Comparison of ENCODE assay signal across 8 mouse cellular contexts in genomic region chr5:24908820-24909716, GRCm38 (mm10).
DNase-seq lines count a peak whose midpoint lies in the region; ATAC-seq and TF ChIP-seq lines count a peak whose summit lies in the region.

No protein-coding gene starts in this region.

- H3K27ac ChIP-seq in left cerebral cortex, adult 2 months, result peak overlapping the region; percentile 95
- H3K27ac ChIP-seq in forebrain, embryonic 13.5 days, result peak overlapping the region; percentile 95
- peak overlapping the region; percentile 97 for H3K27ac ChIP-seq in neural tube, embryonic 13.5 days (replicated peaks)

- 15% methylated on average over 13 of the region's 19 CpGs for WGBS in forebrain, embryonic 13.5 days
- 12% methylated on average over 15 of the region's 19 CpGs for WGBS in neural tube, embryonic 13.5 days

- no peaks in the 10 kb centered on the region for H3K36me3 ChIP-seq in forebrain, embryonic 13.5 days (ENCODE audit: poor library complexity, severe bottlenecking)
- 0 out of 2 replicates have a peak, but pooled peaks cover 7% of the 10 kb centered on the region for H3K36me3 ChIP-seq in neural tube, embryonic 13.5 days

- intact Hi-C loops in left cerebral cortex, adult 2 months (cut with DNase I), result loop anchor here (1.0 to 5.0 kb wide), 3 partner anchors 67 to 102 kb away; partner anchors contain the start of gene Rheb

- H3K27me3 ChIP-seq in forebrain, embryonic 13.5 days, result no peaks in the 10 kb centered on the region
- no peaks in the 10 kb centered on the region for H3K27me3 ChIP-seq in neural tube, embryonic 13.5 days

- TF ChIP-seq CTCF in left cerebral cortex, adult 2 months (IDR thresholded peaks at IDR 0.05), result peak; percentile 51

- peak overlapping the region; percentile 92 for H3K4me3 ChIP-seq in left cerebral cortex, adult 2 months
- peak overlapping the region; percentile 72 for H3K4me3 ChIP-seq in forebrain, embryonic 13.5 days
- H3K4me3 ChIP-seq in neural tube, embryonic 13.5 days, result peak overlapping the region; percentile 92

- H3K4me1 ChIP-seq in forebrain, embryonic 13.5 days, result peaks cover 23% of the 10 kb centered on the region
- peaks cover 17% of the 10 kb centered on the region for H3K4me1 ChIP-seq in neural tube, embryonic 13.5 days (replicated peaks)

- H3K4me2 ChIP-seq in forebrain, embryonic 13.5 days, result peak overlapping the region; percentile 77
- H3K4me2 ChIP-seq in neural tube, embryonic 13.5 days, result peak overlapping the region; percentile 70

- DNase-seq in left cerebral cortex, adult 2 months (ENCODE audit: extremely low spot score in 1 of 2, low spot score in 2 of 2), result no peak
- no peak for DNase-seq in left cerebral cortex, adult 18-20 months (ENCODE audit: low spot score in 2 of 2)
- DNase-seq in c-Kit-positive CD71-positive TER-119-positive erythroid progenitor cells, embryonic 14.5 days (ENCODE audit: low spot score), result peak; percentile 66
- DNase-seq in induced T-regulatory cell, adult 2 months (ENCODE audit: low read depth), result peak; percentile 86
- peak; percentile 21 to 90 for DNase-seq in lung, adult 18-20 months
- DNase-seq in thymus, postnatal 36 days, result peak; percentile 64 to 75

- no peaks in the 10 kb centered on the region for H3K9me3 ChIP-seq in forebrain, embryonic 13.5 days (replicated peaks)
- no peaks in the 10 kb centered on the region for H3K9me3 ChIP-seq in neural tube, embryonic 13.5 days

- H3K9ac ChIP-seq in forebrain, embryonic 13.5 days, result peak overlapping the region; percentile 90
- H3K9ac ChIP-seq in neural tube, embryonic 13.5 days, result peak overlapping the region; percentile 94

- ATAC-seq in forebrain, embryonic 13.5 days, result no peak
- peak; percentile 62 for ATAC-seq in neural tube, embryonic 13.5 days (ENCODE audit: low read depth)

Comparison
In these comparisons a context has a peak if more than half of its experiments do, and no peak if none do; other contexts are left out.
1. DNase-seq: peak in c-Kit-positive CD71-positive TER-119-positive erythroid progenitor cells, embryonic 14.5 days (single experiment), induced T-regulatory cell, adult 2 months (single experiment), lung, adult 18-20 months (2 of 2) and thymus, postnatal 36 days (2 of 2); none in left cerebral cortex, adult 2 months (0 of 2) and left cerebral cortex, adult 18-20 months (0 of 2).
2. Peak in every context shown above with its lines, with median percentiles within 50 percentile points of each other: H3K27ac ChIP-seq and H3K4me3 ChIP-seq.